Mouse (Mus musculus) bone marrow, adult 2 months (tissue): ENCODE measurements around the gene Lst1.

ENCODE experiments used
- CTCF ChIP-seq: fragments of 200-500 bp; IDR thresholded peaks from 2 replicates; pipeline ENCODE4 v1.5.1; 2011; ENCODE audit warnings: low read length, control low read depth; ENCODE audit not compliant: control insufficient read depth, insufficient read depth
- POLR2A ChIP-seq: fragments of 200-500 bp; IDR thresholded peaks from 2 replicates; pipeline ENCODE4 v1.6.1; 2011; ENCODE audit warnings: low read depth, mild to moderate bottlenecking, control low read depth, low read length, borderline replicate concordance; ENCODE audit not compliant: control insufficient read depth

DNA sequence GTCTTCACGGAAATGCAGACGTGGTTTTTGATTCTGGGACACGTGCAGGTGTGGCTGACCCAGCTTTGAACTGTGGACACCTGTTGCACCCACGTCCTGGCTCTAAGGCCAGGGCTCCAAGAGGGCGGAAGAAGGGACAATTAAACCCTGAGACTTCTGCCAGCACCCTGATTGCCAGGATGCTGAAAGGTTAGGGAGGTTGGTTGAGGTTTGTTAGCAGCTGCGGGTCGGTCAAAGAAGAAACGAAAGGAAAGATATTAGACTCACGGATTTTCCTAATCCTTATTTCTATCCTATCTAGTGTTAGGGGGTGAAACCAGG is 8.0 kb upstream of the Lst1 start:
- TF ChIP-seq CTCF (no peak), POLR2A (no peak)
